Mouse (Mus musculus) embryo, embryonic 9.5 days (tissue): ENCODE measurements around the gene Gng13.

Experiments used
- DNase-seq: peaks from one replicate; pipeline ENCODE4 v3.0.0-alpha.2; 2017; ENCODE audit errors: extremely low spot score

Gene Gng13

GRCm38 (mm10) chr17:25716711-25717637 is at the start of gene Gng13:
Gene Gng13, plus strand, starts transcription at chr17:25717171.
- peak; percentile 53 for DNase-seq

GRCm38 (mm10) chr17:25668481-25669055 is 48.4 kb upstream of the Gng13 start:
- DNase-seq = no peak

GRCm38 (mm10) chr17:25672982-25673381 is 44.0 kb upstream of the Gng13 start:
- DNase-seq = no peak

GRCm38 (mm10) chr17:25677969-25678368 is 39.0 kb upstream of the Gng13 start:
- DNase-seq = no peak

- no peak for DNase-seq
Observed at GRCm38 (mm10) chr17:25679818-25680217, 37.2 kb upstream of the Gng13 start.

- no peak for DNase-seq
Observed at GRCm38 (mm10) chr17:25681636-25682035, 35.3 kb upstream of the Gng13 start.

- DNase-seq = no peak
Observed at GRCm38 (mm10) chr17:25686323-25686722, 30.6 kb upstream of the Gng13 start.

GRCm38 (mm10) chr17:25688922-25689321 is 28.0 kb upstream of the Gng13 start:
- no peak for DNase-seq

GRCm38 (mm10) chr17:25696263-25696662 is 20.7 kb upstream of the Gng13 start:
- DNase-seq = no peak

GRCm38 (mm10) chr17:25698446-25698845 is 18.5 kb upstream of the Gng13 start:
- peak; percentile 83 for DNase-seq

GRCm38 (mm10) chr17:25700863-25701496 is 16.0 kb upstream of the Gng13 start:
- DNase-seq = no peak

GRCm38 (mm10) chr17:25709994-25710393 is 7.0 kb upstream of the Gng13 start:
- DNase-seq = no peak

- DNase-seq = no peak
Observed at GRCm38 (mm10) chr17:25711136-25711535, 5.8 kb upstream of the Gng13 start.

- DNase-seq = no peak
Observed at GRCm38 (mm10) chr17:25715627-25716026, 1.3 kb upstream of the Gng13 start.

- DNase-seq = no peak
Observed at GRCm38 (mm10) chr17:25716130-25716529, 841 bp upstream of the Gng13 start.

GRCm38 (mm10) chr17:25717691-25718090 is 720 bp downstream of the Gng13 start:
- DNase-seq = no peak

- DNase-seq = no peak
Observed at GRCm38 (mm10) chr17:25721476-25721875, 4.5 kb downstream of the Gng13 start.

- no peak for DNase-seq
Observed at GRCm38 (mm10) chr17:25723470-25723869, 6.5 kb downstream of the Gng13 start.

GRCm38 (mm10) chr17:25723919-25724318 is 6.9 kb downstream of the Gng13 start:
- no peak for DNase-seq

- DNase-seq = no peak
Observed at GRCm38 (mm10) chr17:25725264-25725663, 8.3 kb downstream of the Gng13 start.

- peak; percentile 98 for DNase-seq
Observed at GRCm38 (mm10) chr17:25727265-25728008, 10.5 kb downstream of the Gng13 start, which contains the start of the genes Chtf18 and Rpusd1. Gene Chtf18, minus strand, starts transcription at chr17:25727419. Gene Rpusd1, plus strand, starts transcription at chr17:25727670.

GRCm38 (mm10) chr17:25728009-25728270 is 11.0 kb downstream of the Gng13 start:
- DNase-seq = no peak
